Mouse (Mus musculus): ENCODE measurements at regions not wholly inside any gene's neighbourhood (a gene's known extent, or its start where the extent isn't known, plus 50 kb on each side); places are given as distances from the start of the nearest gene placed in this dataset.

DNA sequence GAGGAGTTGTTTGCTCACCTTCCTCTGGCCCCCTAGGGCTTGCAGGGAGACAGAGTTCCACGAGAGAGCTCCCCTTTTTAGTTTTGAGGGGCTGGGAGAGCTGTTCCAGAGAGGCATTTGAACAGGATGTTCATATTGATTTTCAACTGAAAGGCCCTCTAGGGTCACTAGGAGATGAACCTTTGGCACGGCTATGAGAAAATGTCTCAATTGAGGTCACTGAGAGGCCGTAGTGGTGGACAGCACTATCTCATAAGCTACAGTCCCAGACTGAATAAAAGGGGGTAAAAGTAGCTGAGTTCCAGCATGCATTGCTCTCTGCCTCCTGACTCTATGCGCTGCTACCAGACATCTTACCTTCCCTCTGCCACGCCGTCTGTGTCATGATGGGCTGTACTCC, 74.1 kb upstream of the Crhr1 start:
- H3K36me3 ChIP-seq (ENCODE audit: insufficient read depth, low read length): no peaks in the 10 kb centered on the region
- no peaks in the 10 kb centered on the region for H3K27me3 ChIP-seq (ENCODE audit: insufficient read depth, low read length)
- no peak overlapping the region for H3K4me3 ChIP-seq (ENCODE audit: low read depth, low read length)
- H3K27ac ChIP-seq (ENCODE audit: low read depth, low read length): no peak overlapping the region
- DNase-seq (ENCODE audit: low spot score): no peak
- 90% methylated on average over 6 of the region's 6 CpGs for WGBS
- H3K9ac ChIP-seq (replicated peaks; ENCODE audit: low read length, poor library complexity, severe bottlenecking): no peak overlapping the region
- H3K9me3 ChIP-seq (ENCODE audit: low read length): no peaks in the 10 kb centered on the region
- no peak overlapping the region for H3K4me2 ChIP-seq (ENCODE audit: low read depth, low read length, poor library complexity, severe bottlenecking)
- no peak for ATAC-seq (ENCODE audit: low FRiP score)
- no peaks in the 10 kb centered on the region for H3K4me1 ChIP-seq (ENCODE audit: insufficient read depth, low read length)
- TF ChIP-seq CTCF (IDR thresholded peaks at IDR 0.05): no peak

DNA sequence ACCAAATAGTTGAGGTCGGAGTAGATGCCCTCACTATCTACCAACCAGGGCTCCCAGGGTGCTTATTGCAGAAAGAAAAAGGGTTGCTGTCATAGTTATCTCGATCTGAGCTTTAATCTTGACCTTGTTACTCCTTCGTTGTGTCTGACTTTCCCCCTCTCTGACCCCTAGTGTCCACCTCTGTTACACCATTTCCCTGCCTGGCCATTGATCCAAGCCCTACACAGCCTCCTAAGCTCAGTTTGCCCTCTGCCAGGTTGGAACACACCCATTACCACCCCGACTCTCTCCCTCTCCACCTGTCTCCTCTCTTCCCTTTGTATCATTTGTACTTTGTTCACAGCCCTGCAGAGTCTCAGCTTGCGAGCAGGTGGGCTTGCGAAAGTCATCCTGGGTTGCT, 73.6 kb upstream of the Crhr1 start:
- no peak for TF ChIP-seq CTCF (IDR thresholded peaks at IDR 0.05)
- no peaks in the 10 kb centered on the region for H3K4me1 ChIP-seq (ENCODE audit: insufficient read depth, low read length)
- DNase-seq (ENCODE audit: low spot score): no peak
- WGBS: 78% methylated on average over 6 of the region's 6 CpGs
- H3K27ac ChIP-seq (ENCODE audit: low read depth, low read length): no peak overlapping the region
- no peak overlapping the region for H3K4me2 ChIP-seq (ENCODE audit: low read depth, low read length, poor library complexity, severe bottlenecking)
- no peak overlapping the region for H3K4me3 ChIP-seq (ENCODE audit: low read depth, low read length)
- H3K36me3 ChIP-seq (ENCODE audit: insufficient read depth, low read length): no peaks in the 10 kb centered on the region
- no peaks in the 10 kb centered on the region for H3K27me3 ChIP-seq (ENCODE audit: insufficient read depth, low read length)
- H3K9me3 ChIP-seq (ENCODE audit: low read length): no peaks in the 10 kb centered on the region
- no peak for ATAC-seq (ENCODE audit: low FRiP score)
- H3K9ac ChIP-seq (replicated peaks; ENCODE audit: low read length, poor library complexity, severe bottlenecking): no peak overlapping the region

DNA sequence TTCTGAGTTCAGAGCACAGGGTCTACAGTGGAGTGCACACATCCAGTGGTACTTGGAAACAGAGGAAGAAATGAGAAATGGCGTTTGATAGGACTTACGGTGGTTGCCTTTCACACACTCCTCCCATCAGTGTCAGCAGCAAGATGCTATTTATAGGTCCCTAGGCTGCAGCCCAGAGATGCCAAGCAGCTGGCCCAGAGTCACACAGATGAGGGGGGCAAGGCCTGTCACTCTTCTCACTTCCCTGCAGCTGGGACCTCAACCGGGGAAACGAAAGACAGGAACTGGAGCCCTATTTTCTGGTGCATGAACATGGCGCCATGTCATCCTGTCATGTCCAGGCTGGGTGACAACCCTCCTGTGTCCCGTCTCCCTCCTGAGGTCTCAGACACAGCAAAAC, 71.3 kb upstream of the Crhr1 start:
- WGBS: 65% methylated on average over 6 of the region's 6 CpGs
- H3K9ac ChIP-seq (replicated peaks; ENCODE audit: low read length, poor library complexity, severe bottlenecking): no peak overlapping the region
- no peak for ATAC-seq (ENCODE audit: low FRiP score)

DNA sequence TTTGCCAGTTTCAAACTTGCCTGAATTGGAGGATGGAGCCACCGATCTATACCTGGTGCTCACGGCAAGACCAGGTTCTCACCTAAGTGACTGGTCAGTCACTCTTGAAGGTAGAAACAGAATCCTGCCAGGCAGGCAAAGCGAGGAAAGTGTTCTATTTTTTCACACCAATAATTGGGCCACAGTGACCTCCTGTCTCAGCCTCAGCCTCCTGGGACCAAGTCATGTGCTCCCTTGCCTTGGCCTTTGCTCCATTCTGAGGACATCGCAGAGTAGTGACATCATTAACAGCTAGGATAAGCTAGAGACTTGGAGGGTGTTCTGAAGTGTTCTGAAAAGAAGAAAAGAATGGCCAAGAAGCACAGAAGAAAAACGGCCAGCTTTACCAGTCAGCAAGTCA, 67.5 kb upstream of the Crhr1 start:
- WGBS: 78% methylated on average over 5 of the region's 5 CpGs
- Histone ChIP-seq H3K9me3 (ENCODE audit: low read length) (no peaks in the 10 kb centered on the region), H3K4me1 (ENCODE audit: insufficient read depth, low read length) (no peaks in the 10 kb centered on the region), H3K36me3 (ENCODE audit: insufficient read depth, low read length) (no peaks in the 10 kb centered on the region), H3K9ac (replicated peaks; ENCODE audit: low read length, poor library complexity, severe bottlenecking) (no peak overlapping the region), H3K27me3 (ENCODE audit: insufficient read depth, low read length) (no peaks in the 10 kb centered on the region), H3K27ac (ENCODE audit: low read depth, low read length) (no peak overlapping the region), H3K4me3 (ENCODE audit: low read depth, low read length) (no peak overlapping the region), H3K4me2 (ENCODE audit: low read depth, low read length, poor library complexity, severe bottlenecking) (no peak overlapping the region)
- DNase-seq (ENCODE audit: low spot score) (no peak), ATAC-seq (ENCODE audit: low FRiP score) (no peak)
- no peak for TF ChIP-seq CTCF (IDR thresholded peaks at IDR 0.05)

More for the DNA sequence above, 71.3 kb upstream of the Crhr1 start:
- Histone ChIP-seq H3K9me3 (ENCODE audit: low read length) (no peaks in the 10 kb centered on the region), H3K4me3 (ENCODE audit: low read depth, low read length) (no peak overlapping the region), H3K27me3 (ENCODE audit: insufficient read depth, low read length) (no peaks in the 10 kb centered on the region), H3K4me1 (ENCODE audit: insufficient read depth, low read length) (no peaks in the 10 kb centered on the region), H3K27ac (ENCODE audit: low read depth, low read length) (no peak overlapping the region), H3K4me2 (ENCODE audit: low read depth, low read length, poor library complexity, severe bottlenecking) (no peak overlapping the region), H3K36me3 (ENCODE audit: insufficient read depth, low read length) (no peaks in the 10 kb centered on the region)
- no peak for TF ChIP-seq CTCF (IDR thresholded peaks at IDR 0.05)
- no peak for DNase-seq (ENCODE audit: low spot score)

DNA sequence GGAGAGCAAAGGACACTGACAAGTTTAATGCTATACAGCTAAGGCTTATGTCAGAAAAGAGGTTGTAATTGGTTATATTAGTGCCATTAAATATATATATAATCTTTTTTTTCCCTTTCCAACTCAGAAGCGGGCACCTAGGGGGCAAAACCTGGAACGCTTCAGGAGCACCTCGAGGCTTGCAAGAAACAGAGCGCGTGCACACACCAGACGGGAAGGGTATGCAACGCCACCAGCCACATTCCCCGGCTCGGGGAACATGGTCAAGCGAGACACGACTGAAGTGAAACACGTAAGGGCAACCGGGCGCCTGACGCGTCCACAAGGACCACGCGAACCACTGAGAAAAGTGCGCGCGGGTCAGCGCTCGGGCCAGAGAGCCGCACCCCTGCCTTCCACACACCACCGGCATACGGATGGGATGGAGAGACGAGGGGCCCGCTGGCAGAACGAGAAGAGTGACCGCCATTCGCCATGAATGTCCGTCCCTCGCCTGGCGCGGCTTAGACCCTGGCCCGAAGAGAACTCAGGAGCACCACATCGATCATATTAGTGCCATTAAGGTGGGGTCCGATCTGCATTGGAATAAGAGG, 60.0 kb upstream of the Crhr1 start:
- Histone ChIP-seq H3K4me3 (ENCODE audit: low read depth, low read length) (no peak overlapping the region), H3K4me1 (ENCODE audit: insufficient read depth, low read length) (no peaks in the 10 kb centered on the region), H3K4me2 (ENCODE audit: low read depth, low read length, poor library complexity, severe bottlenecking) (no peak overlapping the region), H3K9me3 (ENCODE audit: low read length) (no peaks in the 10 kb centered on the region), H3K27ac (ENCODE audit: low read depth, low read length) (no peak overlapping the region), H3K27me3 (ENCODE audit: insufficient read depth, low read length) (no peaks in the 10 kb centered on the region), H3K36me3 (ENCODE audit: insufficient read depth, low read length) (no peaks in the 10 kb centered on the region), H3K9ac (replicated peaks; ENCODE audit: low read length, poor library complexity, severe bottlenecking) (no peak overlapping the region)
- no peak for TF ChIP-seq CTCF (IDR thresholded peaks at IDR 0.05)
- no peak for DNase-seq (ENCODE audit: low spot score)
- no peak for ATAC-seq (ENCODE audit: low FRiP score)
- 94% methylated on average over 38 of the region's 38 CpGs for WGBS

DNA sequence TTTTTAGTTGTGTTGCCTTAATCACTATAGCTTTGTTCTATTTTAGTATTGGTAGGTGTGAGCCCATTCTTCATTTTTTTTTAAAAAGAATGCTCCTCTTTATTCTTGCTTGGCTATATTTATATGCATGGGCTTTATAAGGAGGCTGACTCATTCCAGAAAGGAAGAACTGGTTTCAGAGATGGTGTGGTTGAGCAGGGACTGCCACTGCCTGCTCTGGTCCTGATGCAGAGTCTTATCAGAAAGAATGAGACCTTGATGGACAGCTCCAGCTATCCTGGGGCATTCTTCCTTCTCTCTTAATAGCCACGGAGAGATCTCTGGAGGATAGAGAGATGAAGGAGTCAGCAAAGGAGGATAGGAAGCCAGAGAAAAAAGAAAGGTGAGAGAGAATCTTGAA, 57.9 kb upstream of the Crhr1 start:
- Histone ChIP-seq H3K36me3 (ENCODE audit: insufficient read depth, low read length) (no peaks in the 10 kb centered on the region), H3K4me2 (ENCODE audit: low read depth, low read length, poor library complexity, severe bottlenecking) (no peak overlapping the region), H3K9ac (replicated peaks; ENCODE audit: low read length, poor library complexity, severe bottlenecking) (no peak overlapping the region), H3K4me1 (ENCODE audit: insufficient read depth, low read length) (no peaks in the 10 kb centered on the region; the same call in 1 of the 2 replicates), H3K27ac (ENCODE audit: low read depth, low read length) (no peak overlapping the region), H3K4me3 (ENCODE audit: low read depth, low read length) (no peak overlapping the region), H3K9me3 (ENCODE audit: low read length) (no peaks in the 10 kb centered on the region), H3K27me3 (ENCODE audit: insufficient read depth, low read length) (no peaks in the 10 kb centered on the region)
- TF ChIP-seq CTCF (IDR thresholded peaks at IDR 0.05): no peak
- ATAC-seq (ENCODE audit: low FRiP score) (no peak), DNase-seq (ENCODE audit: low spot score) (no peak)
- 73% methylated on average over 1 of the region's 1 CpGs for WGBS
